Mouse (Mus musculus) Patski (cell line): ENCODE data around the gene Pard3. TPM values are rescaled to one million over a fixed set of nuclear protein-coding genes. Genes with fewer than 3 reads are reported as not detected.

Source experiments
- ATAC-seq: fragments of 100-300 bp; one replicate; pipeline ENCODE4 v1.8.0; 2021
- CTCF ChIA-PET: fragments of 350-600 bp; sonication (Branson Sonifier 250); formaldehyde crosslinking; loops from one replicate; lab custom pipeline; 2022; ENCODE audit warnings: inconsistent platforms; lab: Charles Lee
- POLR2A ChIA-PET: fragments of 350-600 bp; sonication (Branson Sonifier 250); formaldehyde crosslinking; loops from one replicate; lab custom pipeline; 2022; ENCODE audit warnings: antibody characterized with exemption, inconsistent platforms; lab: Charles Lee
- DNase-seq: peaks from one replicate; pipeline ENCODE4 v3.0.0-alpha.2; 2011; ENCODE audit warnings: low read depth, low spot score
- H3K27me3 ChIP-seq: fragments of 371-371 bp; one replicate; pipeline ENCODE4 v1.5.1; 2021
- CTCF ChIP-seq: fragments of 100-300 bp; IDR thresholded peaks from one replicate; pipeline ENCODE4 v1.5.1; 2021
- in situ Hi-C: fragments of 300-500 bp; cut with MboI; formaldehyde crosslinking; loops from 3 replicates; pipeline ENCODE4 v1.11.1; 2018; ENCODE audit warnings: low pct_unique_long_range_greater_than_20kb, mixed read lengths
- polyA plus RNA-seq: library from polyadenylated mRNA; unstranded; gene quantifications from one replicate; pipeline ENCODE4 v1.2.3, GENCODE M21; 2021

Gene Pard3
- polyA plus RNA-seq, 1 experiment from 2014 or later, result 36.8 TPM

DNA sequence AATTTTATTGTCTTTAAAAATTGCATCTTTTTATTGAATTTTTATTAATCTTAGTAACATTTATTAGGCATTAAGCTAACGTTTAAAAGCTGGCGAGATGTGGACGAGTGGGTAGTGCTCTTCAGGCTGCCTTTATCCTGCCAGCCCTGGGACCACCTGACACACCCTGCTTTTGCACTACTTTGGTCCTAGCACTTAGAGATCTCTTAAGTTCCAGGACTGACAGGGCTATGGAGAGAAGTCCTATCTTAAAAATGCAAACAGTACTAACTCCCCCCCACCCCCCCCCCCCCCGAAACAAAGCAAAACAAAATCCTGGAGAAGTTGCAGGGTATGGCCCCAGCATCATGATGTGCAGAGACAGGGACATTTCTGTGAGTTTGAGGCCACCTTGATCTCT lies 331.8 kb downstream of the Pard3 start:
- ATAC-seq (no peak), DNase-seq (no peak)
- no peaks in the 10 kb centered on the region for H3K27me3 ChIP-seq
- ChIA-PET CTCF (interaction anchor here (1.3 kb wide), 1 partner anchor 19 kb away, joined by 4 read pairs; no protein-coding TSS in a partner anchor), POLR2A (interaction anchor here (0.7 kb wide), 1 partner anchor 41 kb away, joined by 6 read pairs; no protein-coding TSS in a partner anchor)
- TF ChIP-seq CTCF, result no peak
- in situ Hi-C loops, result no loop called here

GRCm38 (mm10) chr8:127405815-127406214 lies 342.1 kb downstream of the Pard3 start:
- DNase-seq, result no peak
- TF ChIP-seq CTCF, result no peak
- H3K27me3 ChIP-seq, result no peaks in the 10 kb centered on the region
- in situ Hi-C loops, result no loop called here
- ChIA-PET POLR2A (no interaction called here), CTCF (interaction anchor here (0.9 to 1.3 kb wide), 4 partner anchors 8 to 419 kb away, joined by 3 to 5 read pairs (median 4); no protein-coding TSS in a partner anchor)
- no peak for ATAC-seq

DNA sequence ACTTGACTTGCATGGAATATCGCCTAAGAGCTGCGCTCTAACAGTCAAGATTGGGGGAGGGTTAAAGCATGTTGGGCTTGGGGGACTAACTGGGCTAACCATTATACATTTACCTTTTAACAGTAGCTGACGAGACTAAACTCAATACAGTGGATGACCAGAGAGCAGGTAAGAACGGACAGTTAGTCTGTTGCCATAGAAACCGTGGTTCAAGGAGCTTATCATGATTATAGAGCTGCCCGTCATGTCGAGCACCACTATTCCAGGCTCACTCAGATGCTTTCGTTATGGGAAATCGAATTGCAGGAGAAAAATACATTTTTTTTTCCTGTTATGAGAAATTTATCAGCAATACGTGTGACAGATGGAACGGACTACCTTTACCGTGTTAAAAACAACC lies 346.9 kb downstream of the Pard3 start:
- DNase-seq (no peak), ATAC-seq (no peak)
- no peak for TF ChIP-seq CTCF
- in situ Hi-C loops, result no loop called here
- CTCF ChIA-PET, result no interaction called here
- POLR2A ChIA-PET, result no interaction called here
- no peaks in the 10 kb centered on the region for H3K27me3 ChIP-seq

GRCm38 (mm10) chr8:127411190-127411848 lies 347.6 kb downstream of the Pard3 start:
- H3K27me3 ChIP-seq, result no peaks in the 10 kb centered on the region
- CTCF ChIA-PET, result interaction anchor here (0.6 to 1.2 kb wide), 4 partner anchors 9 to 202 kb away, joined by 3 to 5 read pairs (median 3); no protein-coding TSS in a partner anchor
- POLR2A ChIA-PET, result no interaction called here
- in situ Hi-C loops, result no loop called here
- ATAC-seq, result no peak
- DNase-seq, result no peak
- TF ChIP-seq CTCF, result no peak

- in situ Hi-C loops, result no loop called here
- ATAC-seq (no peak), DNase-seq (no peak)
- ChIA-PET POLR2A (no interaction called here), CTCF (interaction anchor here (1.3 kb wide), 2 partner anchors 24 to 236 kb away, joined by 3 to 4 read pairs; no protein-coding TSS in a partner anchor)
- TF ChIP-seq CTCF, result no peak
- no peaks in the 10 kb centered on the region for H3K27me3 ChIP-seq
These were observed 359.3 kb downstream of the Pard3 start for GRCm38 (mm10) chr8:127423021-127423420.

- no peaks in the 10 kb centered on the region for H3K27me3 ChIP-seq
- no peak for TF ChIP-seq CTCF
- ChIA-PET POLR2A (no interaction called here), CTCF (interaction anchor here (1.3 kb wide), 1 partner anchor 17 kb away, joined by 3 read pairs; no protein-coding TSS in a partner anchor)
- in situ Hi-C loops, result no loop called here
- DNase-seq (no peak), ATAC-seq (no peak)
These were observed 360.7 kb downstream of the Pard3 start for GRCm38 (mm10) chr8:127424211-127424916.

DNA sequence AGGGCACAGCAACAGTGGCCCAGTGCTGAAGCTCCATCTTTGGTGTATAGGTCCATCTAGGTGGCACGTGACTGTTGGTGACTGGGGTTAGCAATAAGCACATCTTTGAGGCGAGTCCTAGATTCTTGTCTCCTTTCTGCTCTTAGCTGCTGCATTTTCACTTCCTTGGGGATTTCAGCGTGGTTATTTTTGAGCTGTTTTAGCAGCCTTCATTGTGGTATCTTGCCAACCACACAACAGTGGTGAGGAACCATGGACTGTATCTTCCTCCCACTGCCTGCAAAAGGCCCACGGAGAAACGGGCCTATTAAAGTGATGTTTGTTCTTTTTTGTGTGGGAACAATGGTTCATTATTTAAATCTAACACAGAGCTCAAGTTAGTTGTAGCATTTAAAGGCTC lies 363.2 kb downstream of the Pard3 start:
- DNase-seq (no peak), ATAC-seq (no peak)
- H3K27me3 ChIP-seq, result no peaks in the 10 kb centered on the region
- no peak for TF ChIP-seq CTCF
- in situ Hi-C loops, result no loop called here
- ChIA-PET CTCF (no interaction called here), POLR2A (no interaction called here)

DNA sequence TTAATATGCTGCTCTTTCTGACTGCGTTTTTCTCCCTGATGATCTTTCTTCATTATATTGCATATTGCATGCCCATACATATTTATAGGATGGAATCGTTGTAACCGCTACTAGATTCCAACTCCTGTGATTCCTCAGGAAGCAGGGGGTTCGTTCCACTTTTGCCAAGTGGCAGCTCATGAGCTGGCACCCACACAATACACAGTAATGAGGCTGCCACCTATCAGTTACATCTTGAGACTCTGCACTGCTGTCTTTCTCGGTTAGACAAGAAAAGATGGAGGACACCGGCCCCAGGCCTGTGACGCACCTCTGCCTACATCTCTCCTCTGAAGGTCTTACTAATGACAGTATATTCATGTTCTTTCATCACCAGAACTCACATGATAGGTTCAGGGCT lies 364.3 kb downstream of the Pard3 start:
- in situ Hi-C loops, result no loop called here
- no peaks in the 10 kb centered on the region for H3K27me3 ChIP-seq
- CTCF ChIA-PET, result no interaction called here
- DNase-seq (no peak), ATAC-seq (no peak)
- POLR2A ChIA-PET, result no interaction called here
- TF ChIP-seq CTCF, result no peak

- in situ Hi-C loops, result no loop called here
- no peak for DNase-seq
- no peaks in the 10 kb centered on the region for H3K27me3 ChIP-seq
- ChIA-PET POLR2A (interaction anchor here (0.7 kb wide), 1 partner anchor 71 kb away, joined by 4 read pairs; no protein-coding TSS in a partner anchor), CTCF (no interaction called here)
- no peak for TF ChIP-seq CTCF
- no peak for ATAC-seq
These were observed 367.5 kb downstream of the Pard3 start for GRCm38 (mm10) chr8:127431236-127431635.

DNA sequence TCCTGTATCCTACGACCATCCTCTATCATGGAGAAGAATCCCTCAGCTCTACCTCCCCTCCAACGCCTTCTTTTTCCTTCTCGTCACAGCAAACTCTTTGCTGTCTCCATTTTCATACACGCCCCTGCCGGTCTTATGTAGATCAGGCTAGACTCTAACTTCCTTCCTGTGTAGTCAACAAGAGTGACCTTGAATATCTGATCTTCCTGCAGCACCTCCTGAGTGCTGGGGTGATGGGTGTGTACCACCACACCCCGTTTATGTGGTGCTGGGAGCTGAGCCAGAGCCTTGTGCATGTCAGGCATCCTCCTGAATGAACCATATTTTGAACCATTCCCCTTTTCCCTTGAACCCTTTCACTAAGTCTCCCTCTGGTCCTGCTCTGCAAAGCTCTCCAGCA lies 372.3 kb downstream of the Pard3 start:
- POLR2A ChIA-PET, result interaction anchor here (0.6 kb wide), 3 partner anchors 40 to 223 kb away, joined by 3 to 6 read pairs (median 3); no protein-coding TSS in a partner anchor
- no peak for TF ChIP-seq CTCF
- no peak for ATAC-seq
- no peaks in the 10 kb centered on the region for H3K27me3 ChIP-seq
- CTCF ChIA-PET, result no interaction called here
- in situ Hi-C loops, result loop anchor here (5.0 kb wide), 2 partner anchors 926 to 1056 kb away; no protein-coding TSS in a partner anchor
- DNase-seq, result no peak
